Mouse (Mus musculus): Measurements from ENCODE around the gene Nf2. TPM values are rescaled to one million over a fixed set of nuclear protein-coding genes. Genes with fewer than 3 reads are reported as not detected.
A peak's percentile ranks its signal among the peaks of the same experiment; 100 is the strongest.

Gene Nf2
- polyA plus RNA-seq, 1 experiment from 2014 or later: 58.6 TPM

GRCm38 (mm10) chr11:4747285-4747684 is 102.1 kb downstream of the Nf2 start:
- DNase-seq (ENCODE audit: low spot score): peak; percentile 29
- Histone ChIP-seq H3K9me3 (no peaks in the 10 kb centered on the region), H3K27me3 (ENCODE audit: insufficient read depth, poor library complexity, severe bottlenecking) (peaks cover 93% of the 10 kb centered on the region), H3K4me3 (peak overlapping the region; percentile 68), H3K4me1 (replicated peaks) (peaks cover 42% of the 10 kb centered on the region), H3K27ac (peak overlapping the region; percentile 73), H3K36me3 (no peaks in the 10 kb centered on the region)
- WGBS: under 1% methylated on average over 12 of the region's 12 CpGs

- DNase-seq (ENCODE audit: low spot score): peak; percentile 42
- peak within 1 kb of the TSS; percentile 68 for H3K4me3 ChIP-seq
- peaks cover 42% of the 10 kb centered on the region for H3K4me1 ChIP-seq (replicated peaks)
- WGBS: under 1% methylated on average over 56 of the region's 73 CpGs
- no peaks in the 10 kb centered on the region for H3K9me3 ChIP-seq
- no peaks in the 10 kb centered on the region for H3K36me3 ChIP-seq
- peak within 1 kb of the TSS; percentile 73 for H3K27ac ChIP-seq
- peaks cover 93% of the 10 kb centered on the region for H3K27me3 ChIP-seq (ENCODE audit: insufficient read depth, poor library complexity, severe bottlenecking)
Observed at GRCm38 (mm10) chr11:4746733-4747132, 102.6 kb downstream of the Nf2 start, which contains the start of gene Cabp7. Gene Cabp7, minus strand, starts transcription at chr11:4746778.

GRCm38 (mm10) chr11:4745969-4746368 is 103.4 kb downstream of the Nf2 start:
- Histone ChIP-seq H3K9me3 (no peaks in the 10 kb centered on the region), H3K4me3 (peak overlapping the region; percentile 68), H3K4me1 (replicated peaks) (peaks cover 41% of the 10 kb centered on the region), H3K36me3 (no peaks in the 10 kb centered on the region), H3K27ac (peak overlapping the region; percentile 73), H3K27me3 (ENCODE audit: insufficient read depth, poor library complexity, severe bottlenecking) (peaks cover 93% of the 10 kb centered on the region)
- WGBS: under 1% methylated on average over 39 of the region's 39 CpGs
- peak; percentile 49 for DNase-seq (ENCODE audit: low spot score)

GRCm38 (mm10) chr11:4744691-4745090 is 104.6 kb downstream of the Nf2 start:
- no peak for DNase-seq (ENCODE audit: low spot score)
- Histone ChIP-seq H3K36me3 (no peaks in the 10 kb centered on the region), H3K27me3 (ENCODE audit: insufficient read depth, poor library complexity, severe bottlenecking) (peaks cover 81% of the 10 kb centered on the region), H3K9me3 (no peaks in the 10 kb centered on the region), H3K27ac (no peak overlapping the region), H3K4me1 (replicated peaks) (peaks cover 35% of the 10 kb centered on the region), H3K4me3 (peak overlapping the region; percentile 68; the same call in 1 of the 2 replicates)
- 67% methylated on average over 6 of the region's 6 CpGs for WGBS

GRCm38 (mm10) chr11:4740785-4741184 is 108.6 kb downstream of the Nf2 start:
- 71% methylated on average over 5 of the region's 5 CpGs for WGBS
- no peak for DNase-seq (ENCODE audit: low spot score)
- peaks cover 20% of the 10 kb centered on the region for H3K4me1 ChIP-seq (replicated peaks)
- H3K4me3 ChIP-seq: no peak overlapping the region
- no peaks in the 10 kb centered on the region for H3K9me3 ChIP-seq
- peaks cover 42% of the 10 kb centered on the region for H3K27me3 ChIP-seq (ENCODE audit: insufficient read depth, poor library complexity, severe bottlenecking)
- no peak overlapping the region for H3K27ac ChIP-seq
- H3K36me3 ChIP-seq: peaks cover 17% of the 10 kb centered on the region

GRCm38 (mm10) chr11:4738719-4739118 is 110.6 kb downstream of the Nf2 start:
- H3K9me3 ChIP-seq: no peaks in the 10 kb centered on the region
- H3K36me3 ChIP-seq: peaks cover 17% of the 10 kb centered on the region
- H3K4me1 ChIP-seq (replicated peaks): peaks cover 28% of the 10 kb centered on the region
- H3K4me3 ChIP-seq: no peak overlapping the region
- no peak overlapping the region for H3K27ac ChIP-seq
- H3K27me3 ChIP-seq (ENCODE audit: insufficient read depth, poor library complexity, severe bottlenecking): peaks cover 26% of the 10 kb centered on the region
- WGBS: 92% methylated on average over 16 of the region's 16 CpGs
- DNase-seq (ENCODE audit: low spot score): no peak

GRCm38 (mm10) chr11:4737682-4738081 is 111.7 kb downstream of the Nf2 start:
- 83% methylated on average over 10 of the region's 10 CpGs for WGBS
- no peak for DNase-seq (ENCODE audit: low spot score)
- H3K36me3 ChIP-seq: peaks cover 17% of the 10 kb centered on the region

GRCm38 (mm10) chr11:4736355-4736754 is 113.0 kb downstream of the Nf2 start:
- Histone ChIP-seq H3K4me1 (replicated peaks) (peaks cover 39% of the 10 kb centered on the region), H3K4me3 (no peak overlapping the region), H3K27ac (no peak overlapping the region), H3K9me3 (no peaks in the 10 kb centered on the region), H3K27me3 (ENCODE audit: insufficient read depth, poor library complexity, severe bottlenecking) (peaks cover 4% of the 10 kb centered on the region), H3K36me3 (peaks cover 17% of the 10 kb centered on the region)
- 44% methylated on average over 6 of the region's 6 CpGs for WGBS
- DNase-seq (ENCODE audit: low spot score): no peak

More at GRCm38 (mm10) chr11:4737682-4738081, 111.7 kb downstream of the Nf2 start:
- H3K4me3 ChIP-seq: no peak overlapping the region
- no peaks in the 10 kb centered on the region for H3K9me3 ChIP-seq
- 0 out of 2 replicates have a peak overlapping the region, but pooled peaks have one; percentile 6 for H3K27ac ChIP-seq
- peaks cover 28% of the 10 kb centered on the region for H3K4me1 ChIP-seq (replicated peaks)
- peaks cover 16% of the 10 kb centered on the region for H3K27me3 ChIP-seq (ENCODE audit: insufficient read depth, poor library complexity, severe bottlenecking)

- Histone ChIP-seq H3K9me3 (no peaks in the 10 kb centered on the region), H3K27me3 (ENCODE audit: insufficient read depth, poor library complexity, severe bottlenecking) (peaks cover 4% of the 10 kb centered on the region), H3K4me1 (replicated peaks) (peaks cover 38% of the 10 kb centered on the region), H3K36me3 (peaks cover 22% of the 10 kb centered on the region), H3K27ac (no peak overlapping the region), H3K4me3 (no peak overlapping the region)
- peak; percentile 47 for DNase-seq (ENCODE audit: low spot score)
- WGBS: 30% methylated on average over 12 of the region's 12 CpGs
Observed at GRCm38 (mm10) chr11:4734179-4734578, 115.2 kb downstream of the Nf2 start.

GRCm38 (mm10) chr11:4731781-4732180 is 117.6 kb downstream of the Nf2 start:
- no peak for DNase-seq (ENCODE audit: low spot score)
- Histone ChIP-seq H3K4me3 (no peak overlapping the region), H3K27ac (no peak overlapping the region; the same call in 1 of the 2 replicates), H3K9me3 (no peaks in the 10 kb centered on the region), H3K4me1 (replicated peaks) (peaks cover 38% of the 10 kb centered on the region), H3K36me3 (peaks cover 12% of the 10 kb centered on the region), H3K27me3 (ENCODE audit: insufficient read depth, poor library complexity, severe bottlenecking) (peaks cover 4% of the 10 kb centered on the region; the same call in 1 of the 2 replicates)
- WGBS: 65% methylated on average over 7 of the region's 7 CpGs

- 86% methylated on average over 5 of the region's 5 CpGs for WGBS
- Histone ChIP-seq H3K36me3 (peaks cover 21% of the 10 kb centered on the region), H3K9me3 (no peaks in the 10 kb centered on the region), H3K4me1 (replicated peaks) (peaks cover 32% of the 10 kb centered on the region), H3K27ac (no peak overlapping the region), H3K27me3 (ENCODE audit: insufficient read depth, poor library complexity, severe bottlenecking) (peaks cover 4% of the 10 kb centered on the region; the same call in 1 of the 2 replicates), H3K4me3 (no peak overlapping the region)
- no peak for DNase-seq (ENCODE audit: low spot score)
Observed at GRCm38 (mm10) chr11:4730913-4731312, 118.4 kb downstream of the Nf2 start.

GRCm38 (mm10) chr11:4730096-4730495 is 119.2 kb downstream of the Nf2 start:
- no peaks in the 10 kb centered on the region; the same call in 1 of the 2 replicates for H3K27me3 ChIP-seq (ENCODE audit: insufficient read depth, poor library complexity, severe bottlenecking)
- H3K4me1 ChIP-seq (replicated peaks): peaks cover 24% of the 10 kb centered on the region
- H3K4me3 ChIP-seq: no peak overlapping the region
- no peaks in the 10 kb centered on the region for H3K9me3 ChIP-seq
- no peak for DNase-seq (ENCODE audit: low spot score)
- no peak overlapping the region for H3K27ac ChIP-seq
- H3K36me3 ChIP-seq: peaks cover 29% of the 10 kb centered on the region
- WGBS: 86% methylated on average over 6 of the region's 6 CpGs

- H3K9me3 ChIP-seq: no peaks in the 10 kb centered on the region
- no peaks in the 10 kb centered on the region; the same call in 1 of the 2 replicates for H3K27me3 ChIP-seq (ENCODE audit: insufficient read depth, poor library complexity, severe bottlenecking)
- DNase-seq (ENCODE audit: low spot score): no peak
- H3K4me3 ChIP-seq: no peak overlapping the region
- peaks cover 34% of the 10 kb centered on the region for H3K36me3 ChIP-seq
- peaks cover 19% of the 10 kb centered on the region for H3K4me1 ChIP-seq (replicated peaks)
- 84% methylated on average over 12 of the region's 12 CpGs for WGBS
- H3K27ac ChIP-seq: no peak overlapping the region
Observed at GRCm38 (mm10) chr11:4729603-4730002, 119.7 kb downstream of the Nf2 start.

- no peak overlapping the region for H3K4me3 ChIP-seq
- no peak overlapping the region for H3K27ac ChIP-seq
- 88% methylated on average over 8 of the region's 8 CpGs for WGBS
- DNase-seq (ENCODE audit: low spot score): no peak
- H3K4me1 ChIP-seq (replicated peaks): peaks cover 14% of the 10 kb centered on the region
- peaks cover 45% of the 10 kb centered on the region for H3K36me3 ChIP-seq
- H3K9me3 ChIP-seq: no peaks in the 10 kb centered on the region
- no peaks in the 10 kb centered on the region for H3K27me3 ChIP-seq (ENCODE audit: insufficient read depth, poor library complexity, severe bottlenecking)
Observed at GRCm38 (mm10) chr11:4721728-4722127, 127.6 kb downstream of the Nf2 start.
